Mouse (Mus musculus) liver, embryonic 12.5 days (tissue): ENCODE measurements around the gene Sphk1. TPM values are rescaled to one million over a fixed set of nuclear protein-coding genes. Genes with fewer than 3 reads are reported as not detected.

ENCODE experiments used
- ATAC-seq: fragments of 200-750 bp; cut with Nextera tagmentation; 2 replicates; pipeline ENCODE4 v1.8.0; 2017; ENCODE audit warnings: moderate number of reproducible peaks, mild to moderate bottlenecking, moderate library complexity
- H3K27ac ChIP-seq: fragments of 300-500 bp; sonication (generic); 2 replicates; pipeline ENCODE4 v1.5.1; 2016; ENCODE audit warnings: mild to moderate bottlenecking
- H3K27me3 ChIP-seq: fragments of 300-500 bp; sonication (generic); replicated peaks from 2 replicates; pipeline ENCODE4 v1.6.1; 2016; ENCODE audit warnings: mild to moderate bottlenecking, moderate library complexity
- H3K36me3 ChIP-seq: fragments of 300-500 bp; sonication (generic); 2 replicates; pipeline ENCODE4 v1.6.1; 2016; ENCODE audit warnings: mild to moderate bottlenecking, moderate library complexity
- H3K4me1 ChIP-seq: fragments of 300-500 bp; sonication (generic); 2 replicates; pipeline ENCODE4 v1.6.1; 2016
- H3K4me2 ChIP-seq: fragments of 300-500 bp; sonication (generic); 2 replicates; pipeline ENCODE4 v1.6.1; 2016; ENCODE audit warnings: mild to moderate bottlenecking, moderate library complexity
- H3K4me3 ChIP-seq: fragments of 300-500 bp; sonication (generic); 2 replicates; pipeline ENCODE4 v1.5.1; 2016; ENCODE audit warnings: mild to moderate bottlenecking, moderate library complexity
- H3K9ac ChIP-seq: fragments of 300-500 bp; sonication (generic); 2 replicates; pipeline ENCODE4 v1.6.1; 2016; ENCODE audit warnings: mild to moderate bottlenecking, moderate library complexity
- H3K9me3 ChIP-seq: fragments of 300-500 bp; sonication (generic); replicated peaks from 2 replicates; pipeline ENCODE4 v1.6.1; 2016; ENCODE audit warnings: mild to moderate bottlenecking, moderate library complexity
- WGBS: fragments of 180-500 bp; shearing (Covaris S2); methylation state at CpG from one replicate; pipeline ENCODE4 v1.1.7; 2016; ENCODE audit not compliant: insufficient replicate concordance; 5-methylcytosine and 5-hydroxymethylcytosine counted together
- polyA plus RNA-seq: library from polyadenylated mRNA; unstranded; fragments of >200 nt; fragmentation: Nextera tagmentation; extraction: Ambion mirVana; gene quantifications from 2 replicates; pipeline ENCODE4 v1.2.1, GENCODE M21; 2016

Sphk1 gene
- polyA plus RNA-seq, 1 experiment from 2014 or later = 26.9 TPM

- Histone ChIP-seq H3K4me1 (peaks cover 36% of the 10 kb centered on the region), H3K9ac (no peak within 1 kb of the TSS), H3K36me3 (no peaks in the 10 kb centered on the region), H3K27me3 (no peaks in the 10 kb centered on the region), H3K4me2 (no peak within 1 kb of the TSS), H3K27ac (peak within 1 kb of the TSS; percentile 8; the same call in 1 of the 2 replicates), H3K9me3 (0 out of 2 replicates have a peak, but pooled peaks cover 2% of the 10 kb centered on the region), H3K4me3 (no peak within 1 kb of the TSS)
- 0 out of 2 replicates have a peak, but pooled peaks have one; percentile 16 for ATAC-seq
- WGBS = 25% methylated on average over 4 of the region's 4 CpGs
These were observed 36.9 kb upstream of the Sphk1 start, which contains the start of gene Prpsap1 for GRCm38 (mm10) chr11:116493795-116494252. Gene Prpsap1 (minus strand): TSS chr11:116494202.

- WGBS = 61% methylated on average over 13 of the region's 13 CpGs
- no peaks in the 10 kb centered on the region for H3K9me3 ChIP-seq
- no peak overlapping the region for H3K4me2 ChIP-seq
- peak overlapping the region; percentile 8; the same call in 1 of the 2 replicates for H3K27ac ChIP-seq
- H3K27me3 ChIP-seq = no peaks in the 10 kb centered on the region
- no peaks in the 10 kb centered on the region for H3K36me3 ChIP-seq
- no peak overlapping the region for H3K9ac ChIP-seq
- no peak for ATAC-seq
- no peak overlapping the region for H3K4me3 ChIP-seq
- peaks cover 29% of the 10 kb centered on the region for H3K4me1 ChIP-seq
These were observed 36.1 kb upstream of the Sphk1 start for GRCm38 (mm10) chr11:116494474-116495174.

GRCm38 (mm10) chr11:116497313-116497712, 33.4 kb upstream of the Sphk1 start:
- Histone ChIP-seq H3K9ac (no peak overlapping the region), H3K27me3 (no peaks in the 10 kb centered on the region), H3K36me3 (no peaks in the 10 kb centered on the region), H3K27ac (no peak overlapping the region), H3K4me3 (no peak overlapping the region), H3K9me3 (no peaks in the 10 kb centered on the region), H3K4me1 (peaks cover 36% of the 10 kb centered on the region), H3K4me2 (no peak overlapping the region)
- WGBS = 22% methylated on average over 4 of the region's 4 CpGs
- no peak for ATAC-seq

- peak overlapping the region; percentile 58 for H3K4me2 ChIP-seq
- no peak overlapping the region; the same call in 1 of the 2 replicates for H3K9ac ChIP-seq
- no peaks in the 10 kb centered on the region for H3K9me3 ChIP-seq
- H3K4me1 ChIP-seq = peaks cover 30% of the 10 kb centered on the region
- no peak overlapping the region for H3K27ac ChIP-seq
- H3K36me3 ChIP-seq = no peaks in the 10 kb centered on the region
- 39% methylated on average over 34 of the region's 34 CpGs for WGBS
- H3K4me3 ChIP-seq = peak overlapping the region; percentile 21
- no peak for ATAC-seq
- H3K27me3 ChIP-seq = no peaks in the 10 kb centered on the region
These were observed 32.1 kb upstream of the Sphk1 start for GRCm38 (mm10) chr11:116498596-116498995.

GRCm38 (mm10) chr11:116499018-116499417, 31.7 kb upstream of the Sphk1 start:
- no peaks in the 10 kb centered on the region for H3K36me3 ChIP-seq
- ATAC-seq = no peak
- no peak overlapping the region for H3K27ac ChIP-seq
- no peak overlapping the region for H3K4me3 ChIP-seq
- H3K27me3 ChIP-seq = no peaks in the 10 kb centered on the region
- H3K4me2 ChIP-seq = peak overlapping the region; percentile 58
- WGBS = 41% methylated on average over 6 of the region's 6 CpGs
- H3K4me1 ChIP-seq = peaks cover 26% of the 10 kb centered on the region
- no peak overlapping the region; the same call in 1 of the 2 replicates for H3K9ac ChIP-seq
- H3K9me3 ChIP-seq = no peaks in the 10 kb centered on the region

- Histone ChIP-seq H3K4me1 (peaks cover 44% of the 10 kb centered on the region), H3K27me3 (no peaks in the 10 kb centered on the region), H3K36me3 (no peaks in the 10 kb centered on the region), H3K4me3 (no peak overlapping the region), H3K4me2 (no peak overlapping the region), H3K9ac (no peak overlapping the region), H3K27ac (peak overlapping the region; percentile 51), H3K9me3 (no peaks in the 10 kb centered on the region)
- peak; percentile 40; the same call in 1 of the 2 replicates for ATAC-seq
- 16% methylated on average over 7 of the region's 7 CpGs for WGBS
These were observed 29.5 kb upstream of the Sphk1 start for GRCm38 (mm10) chr11:116501005-116501746.

- H3K4me1 ChIP-seq = peaks cover 58% of the 10 kb centered on the region
- no peaks in the 10 kb centered on the region for H3K27me3 ChIP-seq
- WGBS = 88% methylated on average over 17 of the region's 17 CpGs
- H3K36me3 ChIP-seq = no peaks in the 10 kb centered on the region
- peak overlapping the region; percentile 93; the same call in 1 of the 2 replicates for H3K27ac ChIP-seq
- no peak overlapping the region for H3K9ac ChIP-seq
- H3K9me3 ChIP-seq = no peaks in the 10 kb centered on the region
- H3K4me3 ChIP-seq = no peak overlapping the region
- ATAC-seq = no peak
- no peak overlapping the region for H3K4me2 ChIP-seq
These were observed 26.2 kb upstream of the Sphk1 start for GRCm38 (mm10) chr11:116504516-116504915.

- no peaks in the 10 kb centered on the region for H3K36me3 ChIP-seq
- H3K4me3 ChIP-seq = no peak overlapping the region
- 27% methylated on average over 5 of the region's 5 CpGs for WGBS
- H3K27me3 ChIP-seq = no peaks in the 10 kb centered on the region
- H3K9ac ChIP-seq = peak overlapping the region; percentile 67
- peak; percentile 47; the same call in 1 of the 2 replicates for ATAC-seq
- H3K4me1 ChIP-seq = peaks cover 54% of the 10 kb centered on the region
- H3K4me2 ChIP-seq = peak overlapping the region; percentile 52
- H3K27ac ChIP-seq = peak overlapping the region; percentile 93
- no peaks in the 10 kb centered on the region for H3K9me3 ChIP-seq
These were observed 25.2 kb upstream of the Sphk1 start for GRCm38 (mm10) chr11:116505573-116505972.

- WGBS = 42% methylated on average over 17 of the region's 17 CpGs
- Histone ChIP-seq H3K9me3 (no peaks in the 10 kb centered on the region), H3K27me3 (no peaks in the 10 kb centered on the region), H3K9ac (peak overlapping the region; percentile 67), H3K27ac (peak overlapping the region; percentile 93), H3K4me3 (no peak overlapping the region), H3K36me3 (no peaks in the 10 kb centered on the region), H3K4me1 (peaks cover 51% of the 10 kb centered on the region), H3K4me2 (peak overlapping the region; percentile 52)
- peak; percentile 89 for ATAC-seq
These were observed 24.4 kb upstream of the Sphk1 start for GRCm38 (mm10) chr11:116506151-116506875.

GRCm38 (mm10) chr11:116508689-116509088, 22.0 kb upstream of the Sphk1 start:
- no peaks in the 10 kb centered on the region for H3K36me3 ChIP-seq
- WGBS = 67% methylated on average over 2 of the region's 2 CpGs

GRCm38 (mm10) chr11:116511301-116511868, 19.3 kb upstream of the Sphk1 start:
- Histone ChIP-seq H3K4me2 (peak overlapping the region; percentile 12; the same call in 1 of the 2 replicates), H3K36me3 (no peaks in the 10 kb centered on the region), H3K27me3 (peaks cover 24% of the 10 kb centered on the region), H3K9me3 (no peaks in the 10 kb centered on the region), H3K9ac (no peak overlapping the region), H3K4me1 (peaks cover 46% of the 10 kb centered on the region), H3K4me3 (no peak overlapping the region), H3K27ac (peak overlapping the region; percentile 68)
- ATAC-seq = peak; percentile 67
- 49% methylated on average over 7 of the region's 7 CpGs for WGBS

More at GRCm38 (mm10) chr11:116508689-116509088, 22.0 kb upstream of the Sphk1 start:
- no peak for ATAC-seq
- no peak overlapping the region for H3K4me3 ChIP-seq
- peaks cover 3% of the 10 kb centered on the region; the same call in 1 of the 2 replicates for H3K27me3 ChIP-seq
- H3K4me1 ChIP-seq = peaks cover 59% of the 10 kb centered on the region
- no peak overlapping the region for H3K9ac ChIP-seq
- H3K27ac ChIP-seq = peak overlapping the region; percentile 53
- H3K9me3 ChIP-seq = no peaks in the 10 kb centered on the region
- H3K4me2 ChIP-seq = no peak overlapping the region
